13 mouse cellular contexts compared by ENCODE assay signal in genomic region chr19:40348652-40349051, GRCm38 (mm10).
DNase-seq lines count a peak whose midpoint lies in the region; ATAC-seq lines count a peak whose summit lies in the region.
"Had no signal": no experiment of that assay in that cellular context is flagged by ENCODE, and none has a peak within 500 bp of the region (broad histone marks: within the 10 kb centered on the region; RNA-seq: fewer than 3 reads in every experiment).

No protein-coding gene starts in this region.

- H3K36me3 ChIP-seq in hindbrain, embryonic 10.5 days = no peaks in the 10 kb centered on the region
- H3K36me3 ChIP-seq in hindbrain, embryonic 11.5 days (ENCODE audit: control insufficient read depth, insufficient read depth, low read length) = no peaks in the 10 kb centered on the region
- H3K36me3 ChIP-seq in forebrain, embryonic 11.5 days (ENCODE audit: control insufficient read depth, insufficient read depth, low read length) = no peaks in the 10 kb centered on the region; the same call in 1 of the 2 replicates
- H3K36me3 ChIP-seq in hindbrain, embryonic 15.5 days = peaks cover 16% of the 10 kb centered on the region; the same call in 1 of the 2 replicates
- H3K36me3 ChIP-seq in neural tube, embryonic 14.5 days (ENCODE audit: control insufficient read depth, insufficient read depth, low read length) = no peaks in the 10 kb centered on the region; the same call in 1 of the 2 replicates

- H3K4me2 ChIP-seq in hindbrain, embryonic 11.5 days (replicated peaks; ENCODE audit: low read depth, low read length) = no peak overlapping the region
- no peak overlapping the region for H3K4me2 ChIP-seq in forebrain, embryonic 11.5 days (ENCODE audit: low read depth, low read length, severe bottlenecking)
- H3K4me2 ChIP-seq in hindbrain, embryonic 15.5 days = no peak overlapping the region
- no peak overlapping the region for H3K4me2 ChIP-seq in neural tube, embryonic 14.5 days (ENCODE audit: low read depth, low read length)
- H3K4me2 ChIP-seq: liver, embryonic 15.5 days; neural tube, embryonic 12.5 days had no signal

- no peak overlapping the region for H3K9ac ChIP-seq in hindbrain, embryonic 11.5 days (ENCODE audit: low read depth, low read length)
- no peak overlapping the region for H3K9ac ChIP-seq in forebrain, embryonic 11.5 days (ENCODE audit: low read length)
- no peak overlapping the region for H3K9ac ChIP-seq in hindbrain, embryonic 15.5 days
- H3K9ac ChIP-seq in neural tube, embryonic 14.5 days (replicated peaks; ENCODE audit: low read depth, low read length) = no peak overlapping the region
- H3K9ac ChIP-seq: liver, embryonic 15.5 days; neural tube, embryonic 12.5 days had no signal

- peaks cover 28% of the 10 kb centered on the region for H3K4me1 ChIP-seq in hindbrain, embryonic 10.5 days (replicated peaks)
- 0 out of 2 replicates have a peak, but pooled peaks cover 3% of the 10 kb centered on the region for H3K4me1 ChIP-seq in hindbrain, embryonic 11.5 days (replicated peaks; ENCODE audit: control insufficient read depth, insufficient read depth, low read length)
- peaks cover 10% of the 10 kb centered on the region for H3K4me1 ChIP-seq in forebrain, embryonic 11.5 days (replicated peaks; ENCODE audit: control insufficient read depth, insufficient read depth, low read length)
- peaks cover 32% of the 10 kb centered on the region for H3K4me1 ChIP-seq in hindbrain, embryonic 15.5 days (replicated peaks)
- H3K4me1 ChIP-seq in neural tube, embryonic 14.5 days (ENCODE audit: control insufficient read depth, insufficient read depth, low read length) = peaks cover 5% of the 10 kb centered on the region; the same call in 1 of the 2 replicates
- H3K4me1 ChIP-seq: heart, embryonic 10.5 days; liver, embryonic 15.5 days had no signal

- 52% methylated on average over 2 of the region's 2 CpGs for WGBS in hindbrain, embryonic 10.5 days
- 53% methylated on average over 2 of the region's 2 CpGs for WGBS in hindbrain, embryonic 11.5 days
- 44% methylated on average over 2 of the region's 2 CpGs for WGBS in forebrain, embryonic 11.5 days
- WGBS in hindbrain, embryonic 15.5 days = 40% methylated on average over 2 of the region's 2 CpGs
- WGBS in neural tube, embryonic 14.5 days = 49% methylated on average over 2 of the region's 2 CpGs

- H3K27ac ChIP-seq in hindbrain, embryonic 10.5 days = peak overlapping the region; percentile 69
- H3K27ac ChIP-seq in hindbrain, embryonic 11.5 days (ENCODE audit: low read depth, low read length) = no peak overlapping the region
- H3K27ac ChIP-seq in forebrain, embryonic 11.5 days (ENCODE audit: low read depth, low read length) = peak overlapping the region; percentile 9; the same call in 1 of the 2 replicates
- H3K27ac ChIP-seq in hindbrain, embryonic 15.5 days (replicated peaks) = peak overlapping the region; percentile 46
- peak overlapping the region; percentile 30; the same call in 1 of the 2 replicates for H3K27ac ChIP-seq in neural tube, embryonic 14.5 days (ENCODE audit: low read depth, low read length)
- H3K27ac ChIP-seq: heart, embryonic 10.5 days; liver, embryonic 15.5 days; neural tube, embryonic 12.5 days had no signal

- H3K4me3 ChIP-seq in hindbrain, embryonic 10.5 days = no peak overlapping the region
- no peak overlapping the region for H3K4me3 ChIP-seq in hindbrain, embryonic 11.5 days (ENCODE audit: low read depth, low read length)
- no peak overlapping the region for H3K4me3 ChIP-seq in forebrain, embryonic 11.5 days (ENCODE audit: low read depth, low read length)
- no peak overlapping the region for H3K4me3 ChIP-seq in hindbrain, embryonic 15.5 days
- H3K4me3 ChIP-seq in neural tube, embryonic 14.5 days (ENCODE audit: low read depth, low read length) = no peak overlapping the region
- H3K4me3 ChIP-seq: heart, embryonic 10.5 days; liver, embryonic 15.5 days; neural tube, embryonic 12.5 days had no signal

- H3K27me3 ChIP-seq in hindbrain, embryonic 10.5 days (ENCODE audit: insufficient read depth, poor library complexity, severe bottlenecking) = no peaks in the 10 kb centered on the region
- no peaks in the 10 kb centered on the region for H3K27me3 ChIP-seq in hindbrain, embryonic 11.5 days (ENCODE audit: control insufficient read depth, insufficient read depth, low read length)
- no peaks in the 10 kb centered on the region for H3K27me3 ChIP-seq in forebrain, embryonic 11.5 days (ENCODE audit: control insufficient read depth, insufficient read depth, low read length)
- H3K27me3 ChIP-seq in hindbrain, embryonic 15.5 days = no peaks in the 10 kb centered on the region
- H3K27me3 ChIP-seq in neural tube, embryonic 14.5 days (ENCODE audit: control insufficient read depth, insufficient read depth, low read length) = no peaks in the 10 kb centered on the region
- H3K27me3 ChIP-seq: liver, embryonic 15.5 days; neural tube, embryonic 12.5 days had no signal

- H3K9me3 ChIP-seq in hindbrain, embryonic 10.5 days = no peaks in the 10 kb centered on the region
- H3K9me3 ChIP-seq in hindbrain, embryonic 11.5 days (ENCODE audit: control insufficient read depth, low read length) = no peaks in the 10 kb centered on the region
- no peaks in the 10 kb centered on the region for H3K9me3 ChIP-seq in forebrain, embryonic 11.5 days (ENCODE audit: control insufficient read depth, low read length)
- no peaks in the 10 kb centered on the region for H3K9me3 ChIP-seq in hindbrain, embryonic 15.5 days
- H3K9me3 ChIP-seq in neural tube, embryonic 14.5 days (ENCODE audit: control insufficient read depth, low read length) = no peaks in the 10 kb centered on the region
- H3K9me3 ChIP-seq: heart, embryonic 10.5 days; liver, embryonic 15.5 days; neural tube, embryonic 12.5 days had no signal

- DNase-seq in hindbrain, embryonic 10.5 days (ENCODE audit: low spot score) = no peak
- DNase-seq in hindbrain, embryonic 11.5 days (ENCODE audit: low spot score) = no peak
- DNase-seq in forebrain, embryonic 11.5 days (ENCODE audit: low spot score) = no peak
- DNase-seq in right cerebral cortex, postnatal 14 days = no peak
- DNase-seq in adrenal gland, postnatal 14 days = no peak
- DNase-seq: adrenal gland, adult 2 months; thymus, adult 18-20 months had no signal

- ATAC-seq in hindbrain, embryonic 11.5 days (ENCODE audit: low FRiP score) = no peak
- no peak for ATAC-seq in forebrain, embryonic 11.5 days (replicated peaks; ENCODE audit: low FRiP score)
- ATAC-seq in hindbrain, embryonic 15.5 days (ENCODE audit: low FRiP score, low read depth) = no peak
- no peak for ATAC-seq in neural tube, embryonic 14.5 days (ENCODE audit: low read depth)
- no peak for ATAC-seq in frontal cortex, adult (ENCODE audit: low TSS enrichment)
